Comparison of ENCODE assay signal across 24 mouse cellular contexts in the genomic region with DNA sequence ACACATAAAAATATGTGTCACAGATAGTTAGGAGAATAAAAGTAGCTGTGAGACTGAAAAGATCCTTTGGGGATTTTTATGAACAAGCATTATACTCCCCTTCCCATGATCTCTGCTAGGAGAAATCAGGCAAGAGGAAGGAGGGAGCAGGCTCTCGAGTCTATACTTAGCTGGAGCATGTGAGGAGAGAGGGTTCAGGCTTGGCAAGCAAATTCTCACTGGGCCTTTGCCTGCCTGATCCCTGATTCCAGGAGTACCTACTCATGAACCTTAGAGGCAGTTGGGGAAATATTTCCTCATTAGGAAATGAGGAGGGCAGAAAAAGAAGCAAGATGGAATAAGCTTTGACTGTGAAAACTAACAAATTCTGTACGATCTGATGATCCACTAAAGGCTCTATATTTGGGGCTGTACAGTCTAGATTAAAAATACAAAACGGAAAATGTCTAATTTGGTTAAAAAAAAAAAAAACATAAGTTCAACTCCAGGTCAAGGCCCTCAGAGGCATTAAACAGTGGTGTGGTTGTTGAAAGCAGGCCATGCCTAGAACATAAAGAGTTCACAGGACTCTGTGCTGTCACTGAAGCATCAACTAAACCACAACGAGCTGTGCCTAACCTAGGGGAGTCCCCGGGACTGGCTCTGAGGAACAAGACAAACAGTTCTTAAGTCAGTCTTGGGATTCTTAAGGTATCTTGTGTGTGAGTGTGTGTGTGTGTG.
DNase-seq lines count a peak whose midpoint lies in the region; ATAC-seq and TF ChIP-seq lines count a peak whose summit lies in the region.
"Had no signal": no experiment of that assay in that cellular context is flagged by ENCODE, and none has a peak within 500 bp of the region (broad histone marks: within the 10 kb centered on the region; RNA-seq: fewer than 3 reads in every experiment).

No protein-coding gene starts in this region.

- no peaks in the 10 kb centered on the region for H3K9me3 ChIP-seq in hindbrain, postnatal 0 days (ENCODE audit: low read length)
- H3K9me3 ChIP-seq: embryonic facial prominence, embryonic 10.5 days; G1E; hindbrain, embryonic 12.5 days; limb, embryonic 12.5 days; megakaryocyte, embryonic 14.5 days; midbrain, embryonic 15.5 days; stomach, embryonic 15.5 days had no signal

- intact Hi-C loops in left cerebral cortex, postnatal 10 days (cut with DNase I), result no loop called here

- H3K9ac ChIP-seq in hindbrain, postnatal 0 days (replicated peaks; ENCODE audit: low read length), result no peak overlapping the region
- H3K9ac ChIP-seq: hindbrain, embryonic 12.5 days; limb, embryonic 12.5 days; liver, embryonic 14.5 days; midbrain, embryonic 15.5 days; stomach, embryonic 15.5 days had no signal

- no peak overlapping the region for H3K4me2 ChIP-seq in hindbrain, postnatal 0 days (ENCODE audit: low read depth, low read length)
- H3K4me2 ChIP-seq: hindbrain, embryonic 12.5 days; limb, embryonic 12.5 days; midbrain, embryonic 15.5 days; stomach, embryonic 15.5 days had no signal

- no peaks in the 10 kb centered on the region for H3K27me3 ChIP-seq in hindbrain, postnatal 0 days (ENCODE audit: insufficient read depth, low read length)
- H3K27me3 ChIP-seq: hindbrain, embryonic 12.5 days; limb, embryonic 12.5 days; megakaryocyte, embryonic 14.5 days; midbrain, embryonic 15.5 days; stomach, embryonic 15.5 days had no signal

- H3K4me1 ChIP-seq in hindbrain, postnatal 0 days (ENCODE audit: insufficient read depth, low read length), result no peaks in the 10 kb centered on the region
- H3K4me1 ChIP-seq: midbrain, embryonic 15.5 days had no signal

- DNase-seq in gastrocnemius, adult 18-20 months (ENCODE audit: low spot score), result peak; percentile 24
- no peak for DNase-seq in gastrocnemius, postnatal 25 days
- DNase-seq in 416B (ENCODE audit: low read depth), result peak; percentile 35
- peak; percentile 70 for DNase-seq in T-cell, adult 2 months (ENCODE audit: low spot score)
- DNase-seq in cerebellum, postnatal 25 days, result no peak
- no peak for DNase-seq in hindbrain, postnatal 0 days (ENCODE audit: low spot score)
- no peak for DNase-seq in left cerebral cortex, postnatal 10 days (ENCODE audit: extremely low spot score in 1 of 2, low spot score in 2 of 2)
- DNase-seq: cerebellum, adult 11 months; cerebellum, postnatal 36 days; kidney, postnatal 10 days; layer of hippocampus, adult 9-11 months; right cerebral cortex, postnatal 25 days had no signal

- peaks cover 40% of the 10 kb centered on the region for H3K36me3 ChIP-seq in hindbrain, postnatal 0 days (ENCODE audit: insufficient read depth, low read length)

- TF ChIP-seq CTCF in hindbrain, postnatal 0 days (IDR thresholded peaks at IDR 0.05; ENCODE audit: low read depth), result no peak

- ATAC-seq in monocyte, adult 5-6 weeks (replicated peaks; ENCODE audit: insufficient number of reproducible peaks, low FRiP score, low TSS enrichment, poor library complexity, severe bottlenecking), result peak; percentile 64; the same call in 1 of the 2 replicates
- ATAC-seq in hindbrain, postnatal 0 days, result no peak
- ATAC-seq: forebrain, embryonic 14.5 days; intestine, postnatal 0 days; lung, postnatal 0 days; midbrain, embryonic 15.5 days had no signal

- 81% methylated on average over 5 of the region's 5 CpGs for WGBS in hindbrain, postnatal 0 days

- H3K4me3 ChIP-seq in hindbrain, postnatal 0 days (ENCODE audit: low read length), result no peak overlapping the region
- H3K4me3 ChIP-seq: embryonic facial prominence, embryonic 10.5 days; hindbrain, embryonic 12.5 days; limb, embryonic 12.5 days; megakaryocyte, embryonic 14.5 days; midbrain, embryonic 15.5 days; stomach, embryonic 15.5 days had no signal

- no peak overlapping the region for H3K27ac ChIP-seq in hindbrain, postnatal 0 days
- H3K27ac ChIP-seq: embryonic facial prominence, embryonic 10.5 days; hindbrain, embryonic 12.5 days; limb, embryonic 12.5 days; liver, embryonic 14.5 days; midbrain, embryonic 15.5 days; stomach, embryonic 15.5 days had no signal

Comparison
In these comparisons a context has a peak if more than half of its experiments do, and no peak if none do; other contexts are left out.
1. DNase-seq: peak in gastrocnemius, adult 18-20 months (single experiment), 416B (single experiment) and T-cell, adult 2 months (single experiment); none in gastrocnemius, postnatal 25 days (single experiment), cerebellum, postnatal 25 days (0 of 2), hindbrain, postnatal 0 days (single experiment) and left cerebral cortex, postnatal 10 days (0 of 2).